Mouse (Mus musculus) midbrain, embryonic 14.5 days (tissue): ENCODE data around the gene Hist1h3f. TPM values are rescaled to one million over a fixed set of nuclear protein-coding genes. Genes with fewer than 3 reads are reported as not detected.
"Not testable (repeated sequence)": the region's sequence is repeated elsewhere in the genome, so short reads cannot be mapped to it uniquely, and the experiment has no call there.

Experiments used
- ATAC-seq: fragments of 200-750 bp; cut with Nextera tagmentation; 2 replicates; pipeline ENCODE4 v1.8.0; 2017; ENCODE audit warnings: moderate number of reproducible peaks, moderate library complexity; ENCODE audit not compliant: low FRiP score, low TSS enrichment
- DNase-seq: peaks from one replicate; pipeline ENCODE4 v3.0.0-alpha.2; 2015
- H3K27ac ChIP-seq: fragments of 300-500 bp; sonication (generic); replicated peaks from 2 replicates; pipeline ENCODE4 v1.5.1; 2014; ENCODE audit warnings: mild to moderate bottlenecking, low read depth, low read length, moderate library complexity
- H3K27me3 ChIP-seq: fragments of 300-500 bp; sonication (generic); 2 replicates; pipeline ENCODE4 v1.6.1; 2014; ENCODE audit warnings: low read length, control low read depth, mixed read lengths; ENCODE audit not compliant: control insufficient read depth, insufficient read depth
- H3K36me3 ChIP-seq: fragments of 300-500 bp; sonication (generic); 2 replicates; pipeline ENCODE4 v1.6.1; 2014; ENCODE audit warnings: low read length, control low read depth; ENCODE audit not compliant: control insufficient read depth, insufficient read depth
- H3K4me1 ChIP-seq: fragments of 300-500 bp; sonication (generic); 2 replicates; pipeline ENCODE4 v1.6.1; 2014; ENCODE audit warnings: mild to moderate bottlenecking, antibody characterized with exemption, low read length, control low read depth; ENCODE audit not compliant: control insufficient read depth, insufficient read depth
- H3K4me2 ChIP-seq: fragments of 300-500 bp; sonication (generic); 2 replicates; pipeline ENCODE4 v1.6.1; 2014; ENCODE audit warnings: mild to moderate bottlenecking, low read length, moderate library complexity
- H3K4me3 ChIP-seq: fragments of 300-500 bp; sonication (generic); replicated peaks from 2 replicates; pipeline ENCODE4 v1.5.1; 2014; ENCODE audit warnings: low read depth, low read length
- H3K9ac ChIP-seq: fragments of 300-500 bp; sonication (generic); replicated peaks from 2 replicates; pipeline ENCODE4 v1.6.1; 2014; ENCODE audit warnings: mild to moderate bottlenecking, low read length, moderate library complexity
- H3K9me3 ChIP-seq: fragments of 300-500 bp; sonication (generic); 2 replicates; pipeline ENCODE4 v1.6.1; 2016; ENCODE audit warnings: low read length, control low read depth, mixed read lengths; ENCODE audit not compliant: control insufficient read depth
- WGBS: fragments of 180-500 bp; shearing (Covaris S2); extraction: QIAGEN DNeasy Blood & Tissue Kit; methylation state at CpG from one replicate; pipeline ENCODE4 v1.1.7; 2014; 5-methylcytosine and 5-hydroxymethylcytosine counted together
- polyA plus RNA-seq: library from polyadenylated mRNA; unstranded; fragments of >200 nt; fragmentation: Nextera tagmentation; extraction: Ambion mirVana; gene quantifications from 2 replicates; pipeline ENCODE4 v1.2.1, GENCODE M21; 2014

Hist1h3f gene
- polyA plus RNA-seq, 1 experiment from 2014 or later: 0.47 TPM

- peaks cover 21% of the 10 kb centered on the region for H3K4me1 ChIP-seq
- WGBS: 55% methylated on average over 8 of the region's 8 CpGs
- H3K9me3 ChIP-seq: no peaks in the 10 kb centered on the region
- H3K27ac ChIP-seq: peak overlapping the region; percentile 83
- H3K4me2 ChIP-seq: peak overlapping the region; percentile 59
- no peak for ATAC-seq
- H3K36me3 ChIP-seq: no peaks in the 10 kb centered on the region
- peak overlapping the region; percentile 36 for H3K4me3 ChIP-seq
- no peaks in the 10 kb centered on the region for H3K27me3 ChIP-seq
- H3K9ac ChIP-seq: no peak overlapping the region
- no peak for DNase-seq
Measured at GRCm38 (mm10) chr13:23551931-23552914, 8.4 kb downstream of the Hist1h3f start.

GRCm38 (mm10) chr13:23552962-23553361 is 9.1 kb downstream of the Hist1h3f start, which contains the start of gene Hist1h1d:
Gene Hist1h1d, plus strand, starts transcription at chr13:23553262.
- Histone ChIP-seq H3K27me3 (no peaks in the 10 kb centered on the region), H3K9ac (no peak within 1 kb of the TSS), H3K27ac (no peak within 1 kb of the TSS), H3K4me2 (peak within 1 kb of the TSS; percentile 91), H3K4me1 (peaks cover 21% of the 10 kb centered on the region), H3K36me3 (no peaks in the 10 kb centered on the region), H3K9me3 (no peaks in the 10 kb centered on the region), H3K4me3 (no peak within 1 kb of the TSS)
- ATAC-seq (no peak), DNase-seq (no peak)

- Histone ChIP-seq H3K36me3 (no peaks in the 10 kb centered on the region), H3K9ac (peak overlapping the region; percentile 53; the same call in 1 of the 2 replicates), H3K4me1 (peaks cover 21% of the 10 kb centered on the region), H3K4me2 (peak overlapping the region; percentile 91), H3K27ac (peak overlapping the region; percentile 84), H3K9me3 (no peaks in the 10 kb centered on the region), H3K27me3 (no peaks in the 10 kb centered on the region), H3K4me3 (peak overlapping the region; percentile 49)
- DNase-seq: peak; percentile 11
- 23% methylated on average over 9 of the region's 9 CpGs for WGBS
- ATAC-seq: no peak
Measured at GRCm38 (mm10) chr13:23554393-23554792, 10.5 kb downstream of the Hist1h3f start.

GRCm38 (mm10) chr13:23554925-23555838 is 11.3 kb downstream of the Hist1h3f start:
- ATAC-seq: peak; percentile 76
- WGBS: under 1% methylated on average over 53 of the region's 54 CpGs
- no peaks in the 10 kb centered on the region for H3K9me3 ChIP-seq

GRCm38 (mm10) chr13:23555839-23556416 is 12.1 kb downstream of the Hist1h3f start:
- no peaks in the 10 kb centered on the region for H3K9me3 ChIP-seq
- H3K4me3 ChIP-seq: peak overlapping the region; percentile 49
- H3K9ac ChIP-seq: peak overlapping the region; percentile 53; the same call in 1 of the 2 replicates
- DNase-seq: peak; percentile 95
- H3K4me2 ChIP-seq: peak overlapping the region; percentile 91
- no peaks in the 10 kb centered on the region for H3K27me3 ChIP-seq
- peaks cover 16% of the 10 kb centered on the region for H3K4me1 ChIP-seq
- ATAC-seq: peak; percentile 86
- under 1% methylated on average over 18 of the region's 18 CpGs for WGBS
- H3K36me3 ChIP-seq: no peaks in the 10 kb centered on the region
- peak overlapping the region; percentile 84 for H3K27ac ChIP-seq

More at GRCm38 (mm10) chr13:23554925-23555838, 11.3 kb downstream of the Hist1h3f start:
- Histone ChIP-seq H3K36me3 (no peaks in the 10 kb centered on the region), H3K27ac (peak overlapping the region; percentile 84), H3K4me3 (peak overlapping the region; percentile 49), H3K27me3 (no peaks in the 10 kb centered on the region), H3K4me2 (peak overlapping the region; percentile 91), H3K9ac (peak overlapping the region; percentile 53), H3K4me1 (peaks cover 21% of the 10 kb centered on the region)
- DNase-seq: peak; percentile 86

- H3K4me3 ChIP-seq: no peak overlapping the region
- 65% methylated on average over 3 of the region's 3 CpGs for WGBS
- DNase-seq (no peak), ATAC-seq (no peak)
- H3K9ac ChIP-seq: no peak overlapping the region
- no peaks in the 10 kb centered on the region for H3K27me3 ChIP-seq
- H3K4me2 ChIP-seq: peak overlapping the region; percentile 91; the same call in 1 of the 2 replicates
- H3K27ac ChIP-seq: no peak overlapping the region
- H3K4me1 ChIP-seq: peaks cover 12% of the 10 kb centered on the region
- no peaks in the 10 kb centered on the region for H3K36me3 ChIP-seq
- no peaks in the 10 kb centered on the region for H3K9me3 ChIP-seq
Measured at GRCm38 (mm10) chr13:23556906-23557305, 13.1 kb downstream of the Hist1h3f start.

- WGBS: 9% methylated on average over 2 of the region's 2 CpGs
- not testable (repeated sequence) for H3K27me3 ChIP-seq, H3K36me3 ChIP-seq, DNase-seq, H3K27ac ChIP-seq, H3K4me1 ChIP-seq, H3K4me3 ChIP-seq, H3K9ac ChIP-seq, H3K9me3 ChIP-seq, ATAC-seq
- H3K4me2 ChIP-seq: peak overlapping the region; percentile 28
Measured at GRCm38 (mm10) chr13:23560699-23561098, 16.8 kb downstream of the Hist1h3f start.

GRCm38 (mm10) chr13:23561531-23561882 is 17.7 kb downstream of the Hist1h3f start:
- not testable (repeated sequence) for H3K9ac ChIP-seq, H3K27me3 ChIP-seq, H3K9me3 ChIP-seq, H3K4me1 ChIP-seq, DNase-seq, H3K36me3 ChIP-seq, ATAC-seq
- Histone ChIP-seq H3K27ac (peak overlapping the region; percentile 97), H3K4me2 (peak overlapping the region; percentile 75), H3K4me3 (peak overlapping the region; percentile 42)
- 0% methylated on average over 2 of the region's 5 CpGs for WGBS
